Mouse (Mus musculus) myocyte (in vitro differentiated cells): ENCODE measurements around the gene Arhgef16. TPM values are rescaled to one million over a fixed set of nuclear protein-coding genes. Genes with fewer than 3 reads are reported as not detected.

Experiments
- H3K27me3 ChIP-seq: one replicate; pipeline ENCODE4 v1.6.1; 2011; ENCODE audit not compliant: control insufficient read depth, insufficient read depth, insufficient read length
- H3K36me3 ChIP-seq: one replicate; pipeline ENCODE4 v1.6.1; 2011; ENCODE audit not compliant: control insufficient read depth, insufficient read depth
- H3K4me2 ChIP-seq: one replicate; pipeline ENCODE4 v1.6.1; 2011; ENCODE audit warnings: low read depth, control low read depth
- H3K4me3 ChIP-seq: one replicate; pipeline ENCODE4 v1.5.1; 2011; ENCODE audit warnings: mild to moderate bottlenecking, control low read depth, moderate library complexity
- H3K79me2 ChIP-seq: one replicate; pipeline ENCODE4 v1.6.1; 2011; ENCODE audit not compliant: control insufficient read depth, insufficient read depth
- H3ac ChIP-seq: one replicate; pipeline ENCODE4 v1.6.1; 2011; ENCODE audit not compliant: control insufficient read depth, insufficient read length
- CEBPB ChIP-seq: IDR thresholded peaks from 2 replicates; pipeline ENCODE4 v1.6.1; 2011; ENCODE audit warnings: mild to moderate bottlenecking, moderate library complexity; ENCODE audit not compliant: poor library complexity, insufficient read depth, severe bottlenecking
- E2F4 ChIP-seq: IDR thresholded peaks from one replicate; pipeline ENCODE4 v1.6.1; 2011; ENCODE audit warnings: mild to moderate bottlenecking, control low read depth, moderate library complexity; ENCODE audit not compliant: insufficient read depth
- MAX ChIP-seq: IDR thresholded peaks from one replicate; pipeline ENCODE4 v1.6.1; 2011; ENCODE audit warnings: low read depth, mild to moderate bottlenecking, control low read depth
- MYOD1 ChIP-seq, 3 experiments: IDR thresholded peaks; one replicate each; pipeline ENCODE4 v1.6.1; 2011; ENCODE audit warnings: control low read depth in 2 of 3, low read depth in 2 of 3, mild to moderate bottlenecking in 2 of 3, moderate library complexity in 1 of 3; ENCODE audit not compliant: insufficient read length in 2 of 3, control insufficient read depth in 1 of 3
- MYOG ChIP-seq, 3 experiments: IDR thresholded peaks; one replicate each; pipeline ENCODE4 v1.6.1; 2011; ENCODE audit warnings: control low read depth in 2 of 3, low read depth in 2 of 3, mild to moderate bottlenecking in 2 of 3; ENCODE audit not compliant: insufficient read length in 2 of 3, control insufficient read depth in 1 of 3, insufficient read depth in 1 of 3
- POLR2A ChIP-seq: IDR thresholded peaks from one replicate; pipeline ENCODE4 v1.6.1; 2011; ENCODE audit warnings: low read depth, mild to moderate bottlenecking, control low read depth, moderate library complexity; ENCODE audit not compliant: insufficient read length
- POLR2AphosphoS2 ChIP-seq: IDR thresholded peaks from one replicate; pipeline ENCODE4 v1.6.1; 2011; ENCODE audit warnings: low read depth, control low read depth; ENCODE audit not compliant: insufficient read length
- REST ChIP-seq: IDR thresholded peaks from one replicate; pipeline ENCODE4 v1.6.1; 2011; ENCODE audit warnings: mild to moderate bottlenecking, control low read depth, moderate library complexity; ENCODE audit not compliant: insufficient read depth, insufficient read length
- SRF ChIP-seq: IDR thresholded peaks from one replicate; pipeline ENCODE4 v1.6.1; 2011; ENCODE audit warnings: low read depth; ENCODE audit not compliant: control insufficient read depth, insufficient read length
- TCF12 ChIP-seq: IDR thresholded peaks from one replicate; pipeline ENCODE4 v1.6.1; 2011; ENCODE audit warnings: mild to moderate bottlenecking, control low read depth; ENCODE audit not compliant: poor library complexity, insufficient read depth, severe bottlenecking
- TCF3 ChIP-seq: IDR thresholded peaks from one replicate; pipeline ENCODE4 v1.6.1; 2011; ENCODE audit warnings: low read depth, control low read depth; ENCODE audit not compliant: insufficient read length
- USF1 ChIP-seq: IDR thresholded peaks from one replicate; pipeline ENCODE4 v1.6.1; 2011; ENCODE audit warnings: low read depth, mild to moderate bottlenecking, control low read depth, moderate library complexity
- polyA plus RNA-seq: library from polyadenylated mRNA; unstranded; fragments of >200 nt; fragmentation: generic; extraction: Trizol; gene quantifications from one replicate; pipeline ENCODE4 v1.2.1, GENCODE M21; 2012; ENCODE audit warnings: missing spikeins

Gene Arhgef16
- polyA plus RNA-seq, 1 experiment = not detected

GRCm38 (mm10) chr4:154262071-154262470 is 39.4 kb downstream of the Arhgef16 start:
- no peaks in the 10 kb centered on the region for H3K36me3 ChIP-seq

GRCm38 (mm10) chr4:154260755-154261154 is 40.7 kb downstream of the Arhgef16 start:
- Histone ChIP-seq H3K36me3 (no peaks in the 10 kb centered on the region), H3K4me2 (no peak overlapping the region), H3K79me2 (no peaks in the 10 kb centered on the region), H3K4me3 (no peak overlapping the region), H3ac (no peak overlapping the region), H3K27me3 (no peaks in the 10 kb centered on the region)
- TF ChIP-seq CEBPB (no peak), POLR2AphosphoS2 (no peak), TCF3 (no peak), POLR2A (no peak), REST (no peak), USF1 (no peak)

More at GRCm38 (mm10) chr4:154262071-154262470, 39.4 kb downstream of the Arhgef16 start:
- H3K79me2 ChIP-seq = no peaks in the 10 kb centered on the region
- H3K4me3 ChIP-seq = no peak overlapping the region
- no peak overlapping the region for H3K4me2 ChIP-seq
- no peaks in the 10 kb centered on the region for H3K27me3 ChIP-seq
- no peak overlapping the region for H3ac ChIP-seq
- TF ChIP-seq USF1 = no peak
- TF ChIP-seq MAX = no peak
- TF ChIP-seq REST = peak; percentile 32
- no peak for TF ChIP-seq POLR2A

GRCm38 (mm10) chr4:154252537-154253255 is 48.8 kb downstream of the Arhgef16 start:
- H3K4me3 ChIP-seq = no peak overlapping the region
- H3K36me3 ChIP-seq = no peaks in the 10 kb centered on the region
- TF ChIP-seq USF1 = no peak
- TF ChIP-seq MAX = no peak
- no peak for TF ChIP-seq MYOG (IDR thresholded peaks at IDR 0.05; ENCODE audit: control insufficient read depth in 1 of 3, insufficient read depth in 1 of 3, insufficient read length in 2 of 3, low read depth in 2 of 3)
- TF ChIP-seq POLR2AphosphoS2 = no peak
- no peak for TF ChIP-seq E2F4
- no peak for TF ChIP-seq POLR2A
- TF ChIP-seq TCF3 = no peak
- TF ChIP-seq SRF = no peak
- H3K4me2 ChIP-seq = no peak overlapping the region
- no peak overlapping the region for H3ac ChIP-seq
- no peaks in the 10 kb centered on the region for H3K27me3 ChIP-seq
- H3K79me2 ChIP-seq = no peaks in the 10 kb centered on the region

- TF ChIP-seq TCF3 (no peak), TCF12 (no peak), SRF (no peak), MYOD1 (IDR thresholded peaks at IDR 0.05; ENCODE audit: control insufficient read depth in 1 of 3, insufficient read length in 2 of 3, low read depth in 2 of 3) (no peak), MYOG (IDR thresholded peaks at IDR 0.05; ENCODE audit: control insufficient read depth in 1 of 3, insufficient read depth in 1 of 3, insufficient read length in 2 of 3, low read depth in 2 of 3) (no peak), E2F4 (no peak), MAX (no peak), POLR2AphosphoS2 (no peak), POLR2A (no peak), CEBPB (no peak), REST (no peak), USF1 (no peak)
- Histone ChIP-seq H3K4me3 (no peak overlapping the region), H3ac (no peak overlapping the region), H3K36me3 (no peaks in the 10 kb centered on the region), H3K4me2 (no peak overlapping the region), H3K79me2 (no peaks in the 10 kb centered on the region), H3K27me3 (no peaks in the 10 kb centered on the region)
Measured at GRCm38 (mm10) chr4:154249316-154249715, 52.2 kb downstream of the Arhgef16 start.

GRCm38 (mm10) chr4:154248092-154248805 is 53.2 kb downstream of the Arhgef16 start:
- Histone ChIP-seq H3K36me3 (no peaks in the 10 kb centered on the region), H3K79me2 (no peaks in the 10 kb centered on the region), H3K27me3 (no peaks in the 10 kb centered on the region), H3K4me3 (no peak overlapping the region), H3K4me2 (no peak overlapping the region), H3ac (no peak overlapping the region)
- TF ChIP-seq POLR2A = no peak
- no peak for TF ChIP-seq SRF
- no peak for TF ChIP-seq TCF12
- TF ChIP-seq POLR2AphosphoS2 = no peak
- no peak for TF ChIP-seq MYOG (IDR thresholded peaks at IDR 0.05; ENCODE audit: control insufficient read depth in 1 of 3, insufficient read depth in 1 of 3, insufficient read length in 2 of 3, low read depth in 2 of 3)
- no peak for TF ChIP-seq E2F4
- no peak for TF ChIP-seq REST
- TF ChIP-seq CEBPB = no peak
- TF ChIP-seq MAX = no peak
- no peak for TF ChIP-seq TCF3
- no peak for TF ChIP-seq MYOD1 (IDR thresholded peaks at IDR 0.05; ENCODE audit: control insufficient read depth in 1 of 3, insufficient read length in 2 of 3, low read depth in 2 of 3)
- no peak for TF ChIP-seq USF1
